Mouse (Mus musculus): ENCODE results near the gene Cib4.

DNA sequence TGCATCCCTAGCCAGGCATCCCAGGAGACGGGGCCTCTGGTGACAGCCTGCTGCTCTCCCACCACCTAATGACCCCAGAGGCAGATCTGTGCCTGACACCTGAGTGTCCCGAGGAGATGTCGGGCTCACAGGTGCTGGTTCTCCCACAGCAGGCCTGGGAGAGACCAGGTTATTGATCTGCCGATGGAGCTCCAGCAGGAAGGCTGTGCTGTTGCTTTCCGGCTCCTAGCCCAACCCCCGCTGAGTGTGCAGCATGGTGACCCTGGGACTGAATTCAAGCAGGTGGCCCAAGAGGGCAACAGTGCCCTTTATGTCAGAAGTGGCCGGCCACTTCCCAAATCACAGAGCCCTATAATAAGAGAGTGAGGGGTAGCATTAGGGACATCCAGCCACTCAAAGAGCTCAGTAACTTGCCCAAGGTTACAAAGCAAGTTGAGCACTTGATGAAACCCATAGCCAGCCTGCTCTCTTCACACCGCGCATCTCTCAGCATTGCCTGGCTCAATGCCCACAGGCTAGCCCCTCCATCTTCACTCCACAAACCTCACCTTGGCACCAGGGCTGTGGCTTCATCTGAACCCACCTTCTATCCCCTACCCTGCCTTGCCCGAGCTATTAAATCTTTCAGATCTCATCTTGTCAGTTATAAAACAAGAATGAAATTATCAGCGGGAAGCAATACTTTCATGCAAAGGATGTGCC lies 46.8 kb upstream of the Cib4 start:
- TF ChIP-seq GATA1 (IDR thresholded peaks at IDR 0.05; ENCODE audit: borderline replicate concordance, low read length) (no peak), FLI1 (IDR thresholded peaks at IDR 0.05; ENCODE audit: low read length) (no peak)

Data from megakaryocyte, embryonic 14.5 days (primary cell).